In genomic region chr17:11679716-11680115, GRCm38 (mm10) we compare ENCODE assay signal across 30 mouse cellular contexts.
DNase-seq lines count a peak whose midpoint lies in the region; ATAC-seq and TF ChIP-seq lines count a peak whose summit lies in the region.
"Had no signal": no experiment of that assay in that cellular context is flagged by ENCODE, and none has a peak within 500 bp of the region (broad histone marks: within the 10 kb centered on the region; RNA-seq: fewer than 3 reads in every experiment).

No protein-coding gene starts in this region.

- TF ChIP-seq POLR2A in kidney, adult 2 months (IDR thresholded peaks at IDR 0.05; ENCODE audit: low read depth, low read length): no peak

- no peaks in the 10 kb centered on the region for H3K4me1 ChIP-seq in kidney, adult 2 months (ENCODE audit: control insufficient read depth, insufficient read depth, low read length)
- H3K4me1 ChIP-seq: intestine, embryonic 15.5 days; midbrain, embryonic 13.5 days; stomach, embryonic 15.5 days had no signal

- TF ChIP-seq CTCF in left cerebral cortex, adult 2 months (IDR thresholded peaks at IDR 0.05): no peak
- no peak for TF ChIP-seq CTCF in kidney, adult 2 months (conservative IDR thresholded peaks at IDR 0.05; ENCODE audit: insufficient read depth, insufficient read length, low read depth, low read length)

- H3K27ac ChIP-seq in left cerebral cortex, adult 2 months: peak overlapping the region; percentile 47; the same call in 1 of the 2 replicates
- no peak overlapping the region for H3K27ac ChIP-seq in kidney, adult 2 months (ENCODE audit: insufficient read depth, low read depth, low read length)
- H3K27ac ChIP-seq: forebrain, embryonic 13.5 days; heart, embryonic 10.5 days; hindbrain, embryonic 12.5 days; hindbrain, postnatal 0 days; intestine, embryonic 15.5 days; kidney, postnatal 0 days; liver, embryonic 14.5 days; macrophage; midbrain, embryonic 13.5 days; neural tube, embryonic 15.5 days; stomach, embryonic 15.5 days had no signal

- H3K4me3 ChIP-seq in left cerebral cortex, adult 2 months: no peak overlapping the region
- no peak overlapping the region for H3K4me3 ChIP-seq in kidney, adult 2 months (ENCODE audit: insufficient read depth, low read depth, low read length)
- H3K4me3 ChIP-seq: forebrain, embryonic 13.5 days; heart, embryonic 10.5 days; hindbrain, embryonic 12.5 days; intestine, embryonic 15.5 days; midbrain, embryonic 13.5 days; neural tube, embryonic 15.5 days; stomach, embryonic 15.5 days had no signal

- 95% methylated on average over 6 of the region's 6 CpGs for WGBS in kidney, adult 2 months

- intact Hi-C loops in left cerebral cortex, adult 2 months (cut with DNase I): loop anchor here (5.0 kb wide), 1 partner anchor 168 kb away; no protein-coding TSS in a partner anchor
- intact Hi-C loops in left cerebral cortex, postnatal 10 days (cut with DNase I): no loop called here

- DNase-seq in frontal cortex, postnatal 25 days (ENCODE audit: low spot score in 2 of 2): no peak
- DNase-seq in left cerebral cortex, adult 2 months (ENCODE audit: extremely low spot score in 1 of 2, low spot score in 2 of 2): no peak
- no peak for DNase-seq in left cerebral cortex, postnatal 10 days (ENCODE audit: extremely low spot score in 1 of 2, low spot score in 2 of 2)
- DNase-seq in brain, adult 2 months (ENCODE audit: low read depth, low spot score): peak; percentile 73
- peak; percentile 38 to 52 for DNase-seq in right cerebral cortex, postnatal 10 days (ENCODE audit: low spot score in 2 of 2)
- no peak for DNase-seq in embryo, embryonic 10.5 days (ENCODE audit: low spot score)
- DNase-seq in kidney, adult 2 months: no peak
- DNase-seq: adrenal gland, adult 8-10 months; cerebellum, adult 8-10 months; cerebellum, postnatal 25 days; gastrocnemius, postnatal 14 days; heart, postnatal 36 days; liver; lung, adult 2 months; lung, postnatal 10 days; retina, postnatal 1 day; thymus, postnatal 14 days had no signal

- peak; percentile 39; the same call in 1 of the 2 replicates for ATAC-seq in frontal cortex, adult (ENCODE audit: low TSS enrichment)
- ATAC-seq: forebrain, embryonic 13.5 days; hindbrain, postnatal 0 days; intestine, embryonic 15.5 days; midbrain, embryonic 13.5 days had no signal

- H3K27me3 ChIP-seq in kidney, adult 2 months (replicated peaks; ENCODE audit: control insufficient read depth, insufficient read depth, low read length): no peaks in the 10 kb centered on the region
- H3K27me3 ChIP-seq: forebrain, embryonic 13.5 days; hindbrain, embryonic 12.5 days; intestine, embryonic 15.5 days; neural tube, embryonic 15.5 days; stomach, embryonic 15.5 days had no signal

- no peaks in the 10 kb centered on the region for H3K36me3 ChIP-seq in kidney, adult 2 months (ENCODE audit: control insufficient read depth, insufficient read depth, low read length)
- H3K36me3 ChIP-seq: G1E; heart, embryonic 10.5 days; hindbrain, embryonic 12.5 days; intestine, embryonic 15.5 days; midbrain, embryonic 13.5 days; neural tube, embryonic 15.5 days; stomach, embryonic 15.5 days had no signal

Comparison
In these comparisons a context has a peak if more than half of its experiments do, and no peak if none do; other contexts are left out.
1. DNase-seq: peak in brain, adult 2 months (single experiment) and right cerebral cortex, postnatal 10 days (2 of 2); none in frontal cortex, postnatal 25 days (0 of 2), left cerebral cortex, adult 2 months (0 of 2), left cerebral cortex, postnatal 10 days (0 of 2), embryo, embryonic 10.5 days (single experiment) and kidney, adult 2 months (single experiment).